Mouse (Mus musculus): ENCODE data around the gene Irf2bp1.

Irf2bp1 gene

DNA sequence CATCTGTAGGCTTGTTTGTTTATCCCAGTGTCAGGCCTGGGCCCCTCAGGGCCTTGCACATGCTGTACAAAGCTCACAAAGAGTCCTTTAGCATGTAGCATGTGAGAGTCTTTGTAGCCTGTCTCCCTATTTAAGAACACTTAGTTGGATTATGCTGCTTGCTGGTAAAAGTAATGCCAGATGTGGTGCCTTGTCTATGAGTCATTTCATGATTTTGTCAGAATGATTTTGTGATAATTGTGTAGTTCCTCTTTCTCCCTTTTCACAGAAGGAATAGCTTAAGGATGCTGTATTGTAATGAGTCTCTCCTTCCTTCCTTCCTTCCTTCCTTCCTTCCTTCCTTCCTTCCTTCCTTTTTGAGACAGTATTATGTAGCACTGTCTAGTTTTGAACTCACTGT is 24.2 kb downstream of the Irf2bp1 start:
- no peak for DNase-seq (ENCODE audit: low spot score)

DNA sequence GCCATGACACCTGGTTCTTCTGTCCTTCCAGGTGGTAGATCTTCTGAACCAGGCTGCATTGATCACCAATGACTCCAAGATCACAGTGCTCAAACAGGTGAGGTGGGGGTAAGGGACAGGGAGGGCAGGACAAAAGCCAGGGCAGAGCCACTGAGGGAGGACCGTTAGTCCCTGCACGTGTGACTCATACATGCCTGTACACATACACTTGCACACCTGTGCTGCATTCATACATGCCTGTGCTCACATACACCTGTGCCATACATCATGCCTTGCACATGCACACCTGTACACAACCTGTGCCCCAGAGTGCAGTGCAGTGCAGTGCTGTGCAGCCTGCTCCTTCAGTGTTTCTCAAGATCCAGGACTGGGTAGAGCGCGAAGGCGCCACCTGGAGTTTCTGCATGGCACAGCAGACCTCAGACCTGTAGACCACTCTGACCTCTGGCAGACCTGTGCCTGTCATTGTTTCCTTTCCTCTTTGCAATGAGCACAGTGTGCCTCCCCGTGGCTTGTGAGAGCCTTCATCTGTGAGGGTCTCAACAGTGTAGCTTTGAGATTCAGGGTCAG is 25.3 kb downstream of the Irf2bp1 start:
- DNase-seq (ENCODE audit: low spot score): no peak

DNA sequence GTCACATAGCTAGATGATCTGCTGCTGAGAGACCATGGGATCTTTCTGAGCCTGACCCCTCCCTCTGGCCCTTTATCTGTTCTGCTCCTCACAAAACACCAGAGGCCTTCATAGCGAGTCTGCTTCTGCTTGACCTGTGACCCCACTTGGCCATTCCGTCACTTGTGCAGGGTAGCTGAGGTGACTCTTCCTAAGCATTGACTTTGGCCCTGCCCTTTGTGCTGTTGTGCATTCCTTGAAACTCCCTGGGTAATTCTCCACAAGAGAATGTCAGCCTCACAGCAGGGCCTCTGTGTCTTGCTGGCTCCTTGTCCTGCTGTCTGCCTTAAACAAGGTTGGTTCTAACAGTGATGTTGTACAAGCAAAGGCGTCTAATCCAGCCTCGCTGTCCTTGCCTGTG is 27.8 kb downstream of the Irf2bp1 start:
- no peak for DNase-seq (ENCODE audit: low spot score)

DNA sequence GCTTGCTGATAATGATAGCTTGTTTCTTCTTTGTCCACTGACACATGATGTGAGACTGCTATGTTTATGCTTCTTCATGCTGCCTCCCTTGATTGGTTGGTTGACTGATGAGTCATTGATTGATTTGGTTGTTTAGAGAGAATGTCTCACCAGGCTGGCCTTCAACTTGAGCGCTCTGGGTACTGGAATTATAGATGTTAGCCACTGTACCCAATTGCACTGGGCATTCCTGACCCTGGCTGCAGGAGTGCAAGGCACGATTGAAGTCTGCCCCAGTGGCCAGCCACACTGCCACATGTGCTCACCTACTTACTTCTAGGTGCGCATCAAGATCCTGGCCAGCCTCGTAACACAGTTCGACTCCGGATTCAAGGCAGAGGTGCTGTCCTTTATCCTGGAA is 40.8 kb downstream of the Irf2bp1 start:
- DNase-seq (ENCODE audit: low spot score): no peak

DNA sequence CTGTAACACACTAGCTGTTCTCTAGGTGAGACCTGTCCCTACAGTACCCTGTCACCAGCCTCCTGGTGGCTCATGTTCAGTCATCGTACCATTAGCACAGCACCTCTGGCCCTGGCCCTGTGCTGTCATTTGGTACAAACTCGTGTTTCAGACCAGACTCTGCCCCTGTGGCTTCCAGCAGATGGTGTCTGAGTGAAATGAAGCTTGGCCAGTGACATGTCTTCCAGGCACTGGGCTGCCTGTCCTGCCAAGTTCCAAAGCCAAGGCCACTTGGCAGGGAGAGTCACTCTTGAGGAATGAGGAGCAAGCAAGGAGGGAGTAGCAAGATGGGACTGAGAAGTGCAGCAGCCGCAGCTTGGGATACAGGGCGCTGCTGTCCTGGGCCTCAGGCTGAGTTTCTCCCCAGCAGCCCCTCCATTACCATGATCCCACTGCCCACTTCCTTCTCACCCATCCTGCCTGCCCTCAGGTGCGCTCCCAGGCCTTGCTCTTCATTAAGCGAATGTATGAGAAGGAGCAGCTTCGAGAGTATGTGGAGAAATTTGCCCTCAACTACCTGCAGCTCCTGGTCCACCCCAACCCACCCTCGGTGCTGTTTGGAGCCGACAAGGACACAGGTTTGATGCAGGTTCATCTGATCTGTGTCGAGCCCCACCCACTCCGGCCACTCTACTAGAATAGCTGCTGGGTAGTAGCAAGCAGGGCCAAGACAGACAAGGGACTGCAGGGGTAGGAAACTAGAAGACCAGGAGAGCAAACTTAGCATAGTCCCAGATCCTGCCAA is 42.6 kb downstream of the Irf2bp1 start:
- no peak for DNase-seq (ENCODE audit: low spot score)

DNA sequence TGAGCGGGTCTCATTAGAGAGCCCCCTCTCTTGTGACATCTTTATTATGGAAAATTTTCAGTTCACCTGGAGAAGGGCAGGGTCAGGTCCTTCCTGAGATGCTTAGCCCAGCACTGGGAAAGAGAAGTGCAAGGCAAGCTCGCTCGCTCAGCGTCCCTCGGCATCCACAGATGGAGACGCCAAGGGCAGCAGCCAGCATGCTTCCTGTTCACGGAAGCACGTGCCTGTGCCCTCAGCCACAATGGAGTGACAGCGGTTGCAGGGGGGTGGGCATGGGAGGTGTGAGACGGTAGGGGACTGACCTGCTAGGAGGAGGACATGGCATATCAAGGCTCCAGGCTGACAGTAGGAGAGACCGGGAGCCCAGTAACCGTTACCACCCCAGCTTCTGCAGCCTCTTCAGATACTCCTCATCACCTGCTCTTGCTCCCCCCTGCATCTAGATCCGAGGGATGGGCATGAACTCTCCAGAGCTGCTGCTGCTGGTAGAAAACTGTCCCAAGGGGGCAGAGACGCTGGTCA is 44.2 kb downstream of the Irf2bp1 start:
- no peak for DNase-seq (ENCODE audit: low spot score)

DNA sequence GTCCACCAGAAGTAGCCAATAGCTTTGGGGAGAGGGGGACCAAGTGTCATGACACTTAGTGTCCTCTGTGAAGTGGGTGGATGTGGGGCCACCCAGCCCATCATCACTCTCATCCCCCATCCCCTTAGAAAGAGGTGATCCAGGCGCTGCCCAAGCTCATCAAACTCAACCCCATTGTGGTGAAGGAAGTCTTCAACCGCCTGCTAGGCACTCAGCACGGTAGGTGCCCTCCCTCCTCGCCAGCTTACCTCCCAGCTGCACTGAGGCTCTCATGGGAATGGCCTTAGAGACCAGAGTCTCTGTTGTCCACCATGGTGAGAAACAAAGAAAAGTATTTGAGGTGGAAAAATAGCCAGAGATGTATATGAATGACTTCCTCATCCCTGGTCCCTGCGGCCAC is 45.4 kb downstream of the Irf2bp1 start:
- no peak for DNase-seq (ENCODE audit: low spot score)

DNA sequence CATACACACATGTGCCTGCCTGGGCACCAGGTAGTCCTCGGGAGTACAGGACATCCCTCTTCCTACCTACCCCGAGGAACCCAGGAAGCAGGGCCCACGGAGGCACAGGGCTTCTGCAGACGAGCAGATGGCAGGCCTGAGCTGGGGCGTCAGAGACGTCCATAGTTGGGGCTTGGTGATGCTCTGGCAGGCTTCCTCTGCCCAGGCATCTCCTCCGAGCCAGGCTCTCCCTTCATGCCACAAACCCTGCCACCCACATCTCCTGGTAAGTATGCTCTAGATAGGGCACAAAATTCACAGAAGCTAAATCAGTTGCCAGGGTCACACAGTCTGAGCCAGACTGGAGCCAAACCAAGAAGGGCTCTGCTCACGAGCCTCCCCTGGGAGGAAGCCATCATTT is 46.3 kb downstream of the Irf2bp1 start:
- DNase-seq (ENCODE audit: low spot score): no peak

DNA sequence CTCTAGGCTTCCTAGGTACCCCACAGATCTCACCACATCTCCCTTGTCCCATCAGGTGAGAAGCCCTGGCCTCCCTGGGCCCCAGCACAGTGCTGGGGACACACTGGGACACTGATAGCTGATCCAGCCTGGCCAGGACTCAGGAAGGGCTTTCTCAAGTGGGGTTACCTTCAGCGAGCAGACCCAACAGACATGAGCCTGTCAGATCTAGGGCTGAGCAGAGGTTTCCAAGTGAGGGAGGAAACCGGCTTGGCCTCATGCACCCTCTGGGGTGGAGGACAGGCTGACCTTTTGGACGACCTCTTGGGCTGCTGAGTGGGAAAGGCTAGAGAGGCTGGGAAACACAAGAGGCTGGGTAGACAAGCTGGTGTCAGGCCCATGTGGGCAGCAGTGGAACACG is 47.3 kb downstream of the Irf2bp1 start:
- DNase-seq (ENCODE audit: low spot score): no peak

DNA sequence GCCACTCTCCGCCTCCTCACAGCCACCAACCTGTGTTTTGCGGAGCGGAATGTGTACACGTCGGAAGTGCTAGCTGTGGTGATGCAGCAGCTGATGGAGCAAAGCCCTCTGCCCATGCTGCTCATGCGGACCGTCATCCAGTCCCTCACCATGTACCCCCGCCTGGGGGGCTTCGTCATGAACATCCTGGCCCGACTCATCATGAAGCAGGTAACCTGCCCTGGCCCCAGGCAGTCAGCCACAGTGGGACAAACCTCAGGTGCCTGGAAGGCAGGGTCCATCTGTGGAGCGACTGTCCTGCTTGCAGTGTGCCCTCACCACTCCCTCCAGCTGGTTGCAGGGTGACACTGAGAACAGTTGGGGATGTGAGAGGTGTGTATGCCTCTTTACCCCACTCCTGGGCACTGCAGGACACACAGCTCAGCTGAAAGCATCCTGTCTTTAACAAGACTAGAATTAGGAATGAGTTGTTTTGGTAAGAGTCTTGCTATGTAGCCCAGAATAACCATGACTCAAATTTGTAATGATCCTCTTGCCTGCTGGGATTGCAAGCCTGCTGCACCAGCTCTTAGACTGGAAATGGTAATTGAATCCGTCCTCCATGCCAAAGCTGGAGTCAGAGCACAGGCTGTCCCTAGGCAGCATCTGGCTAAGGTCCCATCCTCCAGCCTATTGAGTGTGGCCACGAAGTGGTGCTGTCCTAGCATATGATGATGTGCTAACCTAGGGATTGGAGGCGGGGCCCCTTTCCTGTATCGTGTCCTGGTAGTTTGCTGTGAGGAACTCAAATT is 48.7 kb downstream of the Irf2bp1 start:
- peak; percentile 51 for DNase-seq (ENCODE audit: low spot score)

DNA sequence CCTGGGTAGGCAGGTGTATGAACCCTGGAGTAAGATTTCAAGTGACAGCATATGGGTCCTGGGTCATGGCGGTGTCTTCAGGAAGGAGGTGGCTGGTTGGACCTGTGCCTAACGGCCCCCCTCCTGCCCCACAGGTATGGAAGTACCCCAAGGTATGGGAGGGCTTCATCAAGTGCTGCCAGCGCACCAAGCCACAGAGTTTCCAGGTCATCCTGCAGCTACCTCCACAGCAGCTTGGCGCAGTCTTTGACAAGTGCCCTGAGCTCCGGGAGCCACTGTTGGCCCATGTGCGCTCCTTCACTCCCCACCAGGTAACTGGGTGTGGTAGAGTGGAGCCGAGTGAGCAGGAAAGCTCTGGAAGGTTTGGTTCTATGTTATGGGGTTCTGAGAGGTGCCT is 49.3 kb downstream of the Irf2bp1 start:
- no peak for DNase-seq (ENCODE audit: low spot score)

DNA sequence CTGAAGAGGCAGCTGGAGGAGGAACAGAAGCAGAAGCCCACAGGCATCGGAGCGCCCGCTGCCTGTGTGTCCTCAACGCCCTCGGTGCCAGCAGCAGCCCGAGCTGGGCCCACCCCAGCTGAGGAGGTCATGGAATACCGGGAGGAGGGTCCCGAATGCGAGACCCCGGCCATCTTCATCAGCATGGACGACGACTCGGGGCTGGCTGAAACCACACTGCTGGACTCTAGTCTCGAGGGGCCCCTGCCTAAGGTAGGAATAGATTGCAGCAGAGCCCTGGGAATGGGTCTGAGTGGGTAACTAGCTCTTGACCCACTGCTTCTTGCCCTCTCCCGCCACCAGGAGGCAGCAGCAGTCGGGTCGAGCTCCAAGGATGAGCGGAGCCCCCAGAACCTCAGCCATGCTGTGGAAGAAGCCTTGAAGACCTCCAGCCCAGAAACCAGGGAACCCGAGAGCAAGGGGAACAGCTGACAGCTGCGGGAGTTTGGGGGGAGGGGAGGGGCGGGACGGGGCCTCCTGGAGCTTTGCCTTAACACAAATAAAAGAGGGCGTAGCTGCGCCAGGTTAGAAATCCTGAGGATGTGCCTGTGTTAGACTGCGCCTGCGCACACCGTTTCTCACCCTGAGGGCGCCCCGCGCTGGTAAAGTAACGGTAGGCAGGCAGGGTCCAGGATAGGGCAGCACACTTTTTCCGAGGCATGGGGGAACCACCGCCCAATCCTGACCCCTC is 50.4 kb downstream of the Irf2bp1 start, which contains the start of gene Rsph6a:
Gene Rsph6a (plus strand): TSS at position 644 of the 730 bp plus-strand sequence.
- no peak for DNase-seq (ENCODE audit: low spot score)

DNA sequence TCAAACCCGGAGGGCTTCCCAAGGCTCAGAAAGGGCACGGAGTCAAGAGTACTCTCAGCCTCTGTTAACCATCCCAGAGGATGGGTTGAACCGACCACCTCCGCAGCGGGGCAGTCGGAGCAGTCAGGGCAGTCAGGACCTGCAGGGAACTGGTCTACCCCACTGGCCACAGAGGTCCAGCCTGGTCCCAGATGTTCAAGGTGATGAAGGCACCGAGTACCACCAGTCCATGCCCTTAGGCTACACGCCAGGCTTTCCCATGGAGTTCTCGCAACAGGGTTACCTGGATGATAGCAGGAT is 50.9 kb downstream of the Irf2bp1 start:
- DNase-seq (ENCODE audit: low spot score): no peak

DNA sequence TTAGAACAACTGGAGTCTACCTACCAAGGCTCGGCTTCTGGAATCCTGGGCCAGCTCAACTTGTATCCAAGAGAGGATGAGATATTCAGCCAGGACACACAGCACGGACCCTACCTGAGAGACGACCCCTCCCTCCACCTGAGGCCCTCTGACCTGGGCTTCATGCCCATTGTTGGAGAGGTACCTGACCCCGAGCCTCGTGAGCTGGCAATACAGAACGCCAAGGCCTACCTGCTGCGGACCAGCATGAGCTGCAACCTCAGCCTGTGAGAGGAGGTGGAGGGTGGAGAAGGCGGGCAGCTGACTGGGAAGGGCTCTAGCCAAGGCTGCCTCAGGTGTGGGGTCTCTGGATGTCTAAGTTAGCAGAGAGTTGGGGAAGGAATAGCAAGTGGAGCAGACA is 51.3 kb downstream of the Irf2bp1 start:
- no peak for DNase-seq (ENCODE audit: low spot score)
